Mouse (Mus musculus) limb, embryonic 14.5 days (tissue): ENCODE data around the gene Cdh4. TPM values are rescaled to one million over a fixed set of nuclear protein-coding genes. Genes with fewer than 3 reads are reported as not detected.

Source experiments
- ATAC-seq: fragments of 200-750 bp; cut with Nextera tagmentation; 2 replicates; pipeline ENCODE4 v1.8.0; 2017; ENCODE audit warnings: low read depth, moderate number of reproducible peaks, moderate TSS enrichment; ENCODE audit not compliant: low FRiP score
- DNase-seq: peaks from one replicate; pipeline ENCODE4 v3.0.0-alpha.2; 2015; ENCODE audit warnings: low spot score
- H3K27ac ChIP-seq: fragments of 300-500 bp; sonication (generic); replicated peaks from 2 replicates; pipeline ENCODE4 v1.5.1; 2014; ENCODE audit warnings: low read depth, mild to moderate bottlenecking, low read length, moderate library complexity, mixed read lengths
- H3K27me3 ChIP-seq: fragments of 300-500 bp; sonication (generic); 2 replicates; pipeline ENCODE4 v1.6.1; 2014; ENCODE audit warnings: low read length, mixed read lengths; ENCODE audit not compliant: control insufficient read depth, insufficient read depth
- H3K36me3 ChIP-seq: fragments of 300-500 bp; sonication (generic); 2 replicates; pipeline ENCODE4 v1.6.1; 2014; ENCODE audit warnings: mild to moderate bottlenecking, low read length, moderate library complexity, mixed read lengths; ENCODE audit not compliant: control insufficient read depth, insufficient read depth
- H3K4me1 ChIP-seq: fragments of 300-500 bp; sonication (generic); 2 replicates; pipeline ENCODE4 v1.6.1; 2014; ENCODE audit warnings: antibody characterized with exemption, low read length, mixed read lengths; ENCODE audit not compliant: control insufficient read depth, insufficient read depth
- H3K4me2 ChIP-seq: fragments of 300-500 bp; sonication (generic); replicated peaks from 2 replicates; pipeline ENCODE4 v1.6.1; 2014; ENCODE audit warnings: low read depth, mild to moderate bottlenecking, low read length, moderate library complexity; ENCODE audit not compliant: severe bottlenecking
- H3K4me3 ChIP-seq: fragments of 300-500 bp; sonication (generic); replicated peaks from 2 replicates; pipeline ENCODE4 v1.5.1; 2014; ENCODE audit warnings: low read length
- H3K9ac ChIP-seq: fragments of 300-500 bp; sonication (generic); 2 replicates; pipeline ENCODE4 v1.6.1; 2014; ENCODE audit warnings: mild to moderate bottlenecking, low read depth, low read length, moderate library complexity; ENCODE audit not compliant: severe bottlenecking
- H3K9me3 ChIP-seq: fragments of 300-500 bp; sonication (generic); 2 replicates; pipeline ENCODE4 v1.6.1; 2016; ENCODE audit warnings: low read length; ENCODE audit not compliant: control insufficient read depth
- POLR2A ChIP-seq: fragments of 200-500 bp; IDR thresholded peaks from 2 replicates; pipeline ENCODE4 v1.8.0; 2012; ENCODE audit warnings: inconsistent platforms, mild to moderate bottlenecking, moderate library complexity, borderline replicate concordance; ENCODE audit not compliant: insufficient read depth, insufficient read length; ENCODE audit errors: extremely low read depth
- WGBS: fragments of 180-500 bp; shearing (Covaris S2); extraction: QIAGEN DNeasy Blood & Tissue Kit; methylation state at CpG from one replicate; pipeline ENCODE4 v1.1.7; 2014; 5-methylcytosine and 5-hydroxymethylcytosine counted together
- polyA plus RNA-seq, 2 experiments: library from polyadenylated mRNA; depleted of rRNA in 1 of 2; stranded (reverse) in 1 of 2; unstranded in 1 of 2; fragments of >200 nt; fragmentation: Nextera tagmentation in 1 of 2; extraction: Ambion mirVana in 1 of 2; gene quantifications; 2 replicates each; pipeline versions ENCODE4 v1.2.1 to v1.2.3; 2012 to 2014

Cdh4 gene
- polyA plus RNA-seq, 2 experiments: 7.5 to 9.0 TPM

GRCm38 (mm10) chr2:179491891-179492290 is 49.7 kb downstream of the Cdh4 start:
- no peak overlapping the region for H3K9ac ChIP-seq
- no peaks in the 10 kb centered on the region for H3K36me3 ChIP-seq
- no peaks in the 10 kb centered on the region for H3K27me3 ChIP-seq
- no peak for ATAC-seq
- H3K4me3 ChIP-seq: no peak overlapping the region
- H3K4me2 ChIP-seq: no peak overlapping the region
- no peaks in the 10 kb centered on the region for H3K9me3 ChIP-seq
- TF ChIP-seq POLR2A: no peak
- no peak overlapping the region for H3K27ac ChIP-seq
- no peak for DNase-seq
- no peaks in the 10 kb centered on the region for H3K4me1 ChIP-seq
- 64% methylated on average over 11 of the region's 11 CpGs for WGBS

DNA sequence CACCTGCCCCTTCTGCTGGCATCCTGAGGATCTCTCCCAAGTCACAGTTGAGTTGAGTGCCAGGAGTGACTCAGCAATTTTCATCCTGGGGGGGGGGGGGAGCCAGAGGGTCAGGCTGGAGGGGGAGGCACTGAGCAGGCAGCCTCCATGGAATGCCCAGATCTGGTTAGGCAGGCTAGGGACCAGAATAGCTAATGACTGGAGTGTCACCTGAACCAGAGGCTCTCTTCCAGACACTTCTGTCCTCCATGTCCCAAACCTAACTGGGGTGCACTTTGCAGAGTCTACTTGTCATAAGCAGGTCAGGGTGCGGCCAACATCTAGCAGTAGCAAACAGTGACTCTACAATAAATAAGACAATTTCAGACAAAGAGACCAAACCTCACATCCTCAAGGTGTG is 52.0 kb downstream of the Cdh4 start:
- TF ChIP-seq POLR2A: no peak
- Histone ChIP-seq H3K4me1 (no peaks in the 10 kb centered on the region), H3K27ac (no peak overlapping the region), H3K4me2 (no peak overlapping the region), H3K9me3 (no peaks in the 10 kb centered on the region), H3K4me3 (no peak overlapping the region), H3K9ac (no peak overlapping the region), H3K27me3 (no peaks in the 10 kb centered on the region), H3K36me3 (no peaks in the 10 kb centered on the region)
- DNase-seq (no peak), ATAC-seq (no peak)
- WGBS: 90% methylated on average over 1 of the region's 1 CpGs

DNA sequence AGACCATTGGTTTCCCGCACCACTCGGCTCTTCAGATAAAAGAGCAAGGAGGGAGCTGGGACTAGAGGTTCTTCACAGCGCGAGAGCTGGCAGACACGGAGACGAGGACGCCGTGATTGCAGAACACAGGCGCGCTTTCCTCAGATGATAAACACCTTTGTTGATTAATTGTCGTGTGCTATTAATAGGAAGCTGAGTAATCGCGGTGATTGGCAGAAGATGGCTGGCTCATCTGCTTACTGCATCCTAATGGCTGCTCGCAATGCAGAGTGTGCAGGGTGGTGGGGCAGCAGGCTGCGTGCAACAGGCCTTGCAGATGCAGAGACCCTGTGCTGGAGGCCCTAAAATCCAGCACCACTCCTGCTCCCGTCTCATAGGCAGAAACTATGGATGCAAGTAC is 68.2 kb downstream of the Cdh4 start:
- H3K9me3 ChIP-seq: no peaks in the 10 kb centered on the region
- no peaks in the 10 kb centered on the region for H3K36me3 ChIP-seq
- 88% methylated on average over 16 of the region's 16 CpGs for WGBS
- ATAC-seq: no peak
- H3K27ac ChIP-seq: no peak overlapping the region
- H3K4me1 ChIP-seq: peaks cover 7% of the 10 kb centered on the region; the same call in 1 of the 2 replicates
- H3K9ac ChIP-seq: no peak overlapping the region
- no peak overlapping the region for H3K4me2 ChIP-seq
- TF ChIP-seq POLR2A: no peak
- no peak for DNase-seq
- H3K27me3 ChIP-seq: no peaks in the 10 kb centered on the region
- no peak overlapping the region for H3K4me3 ChIP-seq

GRCm38 (mm10) chr2:179516559-179516958 is 74.3 kb downstream of the Cdh4 start:
- DNase-seq: no peak
- no peak overlapping the region for H3K27ac ChIP-seq
- WGBS: 34% methylated on average over 9 of the region's 9 CpGs
- H3K9me3 ChIP-seq: no peaks in the 10 kb centered on the region
- no peak overlapping the region for H3K4me3 ChIP-seq
- no peak for ATAC-seq
- no peak for TF ChIP-seq POLR2A
- H3K27me3 ChIP-seq: no peaks in the 10 kb centered on the region
- H3K9ac ChIP-seq: no peak overlapping the region
- H3K4me2 ChIP-seq: no peak overlapping the region
- peaks cover 22% of the 10 kb centered on the region for H3K4me1 ChIP-seq
- H3K36me3 ChIP-seq: no peaks in the 10 kb centered on the region

- no peak overlapping the region for H3K4me3 ChIP-seq
- no peaks in the 10 kb centered on the region for H3K9me3 ChIP-seq
- no peak overlapping the region; the same call in 1 of the 2 replicates for H3K4me2 ChIP-seq
- no peak overlapping the region for H3K9ac ChIP-seq
- H3K27ac ChIP-seq: no peak overlapping the region
- ATAC-seq (no peak), DNase-seq (no peak)
- peaks cover 40% of the 10 kb centered on the region for H3K4me1 ChIP-seq
- TF ChIP-seq POLR2A: no peak
- no peaks in the 10 kb centered on the region for H3K36me3 ChIP-seq
- 25% methylated on average over 14 of the region's 14 CpGs for WGBS
- H3K27me3 ChIP-seq: no peaks in the 10 kb centered on the region
Observed at GRCm38 (mm10) chr2:179518456-179519032, 76.3 kb downstream of the Cdh4 start.

DNA sequence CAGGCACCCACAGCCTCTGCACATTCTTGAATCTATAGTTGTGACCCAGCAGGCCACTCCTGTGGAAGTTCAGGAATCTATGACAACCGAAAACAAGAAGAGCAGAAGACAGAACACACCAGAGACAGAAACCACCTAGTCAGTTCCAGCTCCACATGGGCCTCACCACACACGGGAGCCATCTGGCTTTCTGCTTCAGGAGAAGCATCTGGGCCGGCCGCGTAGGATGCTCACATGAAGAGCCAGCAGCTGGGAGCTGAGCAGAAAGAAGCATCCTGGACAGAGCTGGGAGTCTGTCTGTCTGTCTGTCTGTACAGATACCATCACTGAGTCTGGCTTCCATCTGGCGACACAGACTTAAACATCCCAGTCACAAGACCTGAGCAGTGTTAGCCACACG is 76.9 kb downstream of the Cdh4 start:
- no peak overlapping the region for H3K4me3 ChIP-seq
- no peaks in the 10 kb centered on the region for H3K27me3 ChIP-seq
- no peaks in the 10 kb centered on the region for H3K9me3 ChIP-seq
- H3K4me2 ChIP-seq: no peak overlapping the region
- no peak for TF ChIP-seq POLR2A
- no peak overlapping the region for H3K27ac ChIP-seq
- ATAC-seq (no peak), DNase-seq (no peak)
- H3K4me1 ChIP-seq: peaks cover 43% of the 10 kb centered on the region
- 72% methylated on average over 7 of the region's 7 CpGs for WGBS
- H3K36me3 ChIP-seq: no peaks in the 10 kb centered on the region
- no peak overlapping the region for H3K9ac ChIP-seq
